Mouse (Mus musculus) intestine, embryonic 15.5 days (tissue): Measurements from ENCODE around the gene Brsk2. TPM values are rescaled to one million over a fixed set of nuclear protein-coding genes. Genes with fewer than 3 reads are reported as not detected.

Experiments
- ATAC-seq: fragments of 200-750 bp; cut with Nextera tagmentation; 2 replicates; pipeline ENCODE4 v1.8.0; 2017; ENCODE audit warnings: moderate TSS enrichment, moderate library complexity
- H3K27ac ChIP-seq: fragments of 300-500 bp; sonication (generic); 2 replicates; pipeline ENCODE4 v1.5.1; 2015; ENCODE audit warnings: mild to moderate bottlenecking, inconsistent platforms
- H3K27me3 ChIP-seq: fragments of 300-500 bp; sonication (generic); replicated peaks from 2 replicates; pipeline ENCODE4 v1.6.1; 2015; ENCODE audit warnings: inconsistent platforms
- H3K36me3 ChIP-seq: fragments of 300-500 bp; sonication (generic); 2 replicates; pipeline ENCODE4 v1.6.1; 2015; ENCODE audit warnings: inconsistent platforms
- H3K4me1 ChIP-seq: fragments of 300-500 bp; sonication (generic); replicated peaks from 2 replicates; pipeline ENCODE4 v1.6.1; 2015; ENCODE audit warnings: inconsistent platforms
- H3K4me2 ChIP-seq: fragments of 300-500 bp; sonication (generic); replicated peaks from 2 replicates; pipeline ENCODE4 v1.6.1; 2015; ENCODE audit warnings: mild to moderate bottlenecking, inconsistent platforms
- H3K4me3 ChIP-seq: fragments of 300-500 bp; sonication (generic); replicated peaks from 2 replicates; pipeline ENCODE4 v1.5.1; 2015; ENCODE audit warnings: inconsistent platforms
- H3K9ac ChIP-seq: fragments of 300-500 bp; sonication (generic); 2 replicates; pipeline ENCODE4 v1.6.1; 2015; ENCODE audit warnings: inconsistent platforms
- H3K9me3 ChIP-seq: fragments of 300-500 bp; sonication (generic); 2 replicates; pipeline ENCODE4 v1.6.1; 2016; ENCODE audit warnings: inconsistent platforms
- WGBS: fragments of 180-500 bp; shearing (Covaris S2); methylation state at CpG from one replicate; pipeline ENCODE4 v1.1.7; 2015; 5-methylcytosine and 5-hydroxymethylcytosine counted together
- polyA plus RNA-seq: library from polyadenylated mRNA; unstranded; fragments of >200 nt; fragmentation: Nextera tagmentation; extraction: Ambion mirVana; gene quantifications from 2 replicates; pipeline ENCODE4 v1.2.1, GENCODE M21; 2015

Brsk2 gene
- polyA plus RNA-seq, 1 experiment from 2014 or later = 1.3 TPM

DNA sequence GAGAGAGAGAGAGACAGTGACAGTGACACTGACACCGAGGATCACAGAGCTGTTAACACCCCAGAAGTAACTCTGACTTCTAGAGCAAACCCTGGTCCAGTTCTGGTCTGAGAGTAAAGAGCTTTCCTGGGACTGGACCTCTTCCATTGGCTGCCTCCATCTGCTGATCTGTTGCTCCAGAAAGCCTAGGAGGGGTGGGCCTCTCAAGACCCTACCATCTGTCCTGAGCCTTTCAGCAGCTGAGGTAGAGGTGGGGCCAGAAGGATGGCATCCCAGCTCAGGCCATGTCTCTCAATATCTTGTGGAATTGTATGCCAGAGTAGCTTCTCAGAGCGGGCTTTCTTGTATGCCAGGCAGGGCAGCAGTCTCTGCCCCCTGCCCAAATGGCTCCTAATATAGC, 8.7 kb downstream of the Brsk2 start:
- Histone ChIP-seq H3K9ac (no peak overlapping the region), H3K27me3 (0 out of 2 replicates have a peak, but pooled peaks cover 8% of the 10 kb centered on the region), H3K4me1 (no peaks in the 10 kb centered on the region), H3K27ac (no peak overlapping the region), H3K4me3 (no peak overlapping the region), H3K4me2 (no peak overlapping the region), H3K9me3 (no peaks in the 10 kb centered on the region), H3K36me3 (no peaks in the 10 kb centered on the region)
- ATAC-seq = no peak
- 84% methylated on average over 2 of the region's 2 CpGs for WGBS

DNA sequence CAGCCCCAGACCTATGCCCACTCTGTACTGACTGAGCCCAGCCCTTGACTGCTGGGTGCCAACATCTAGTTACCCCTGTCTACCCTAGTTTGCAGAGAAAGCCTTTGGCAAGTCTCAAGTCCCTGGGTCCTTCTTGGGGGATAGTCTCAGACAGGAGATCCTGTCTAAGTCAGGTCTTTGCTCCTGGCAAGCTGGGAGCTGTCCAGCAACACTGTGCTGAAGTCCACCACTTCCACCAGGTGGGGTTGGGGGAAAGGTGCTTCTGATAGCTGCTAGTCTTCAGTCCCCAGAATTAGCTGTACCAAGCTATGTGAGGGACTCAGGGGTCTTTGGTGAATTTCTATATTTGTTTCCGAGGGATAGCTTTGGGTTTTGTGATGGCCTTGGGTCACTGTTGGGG, 9.6 kb downstream of the Brsk2 start:
- no peak for ATAC-seq
- WGBS = 71% methylated on average over 1 of the region's 1 CpGs

DNA sequence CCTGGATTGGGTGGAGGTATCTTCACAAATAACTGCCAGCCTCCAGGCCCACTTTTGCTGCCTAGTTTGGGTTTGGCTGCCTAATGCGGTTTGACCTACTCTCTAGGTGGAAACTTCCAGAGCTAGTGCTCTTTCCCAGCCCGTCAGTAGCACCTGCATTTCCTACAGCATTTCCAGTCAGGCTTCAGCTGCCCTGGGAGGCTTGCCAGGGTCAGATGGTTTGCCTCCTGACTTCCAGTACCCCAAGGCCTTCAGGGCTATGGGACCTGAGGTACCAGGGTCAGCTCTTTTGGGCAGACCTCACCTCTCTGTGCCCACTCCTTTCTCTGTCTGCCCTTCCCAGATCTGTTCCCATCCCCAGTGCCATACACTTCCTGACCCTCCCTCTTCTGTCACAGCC, 11.4 kb downstream of the Brsk2 start:
- H3K9ac ChIP-seq = no peak overlapping the region
- H3K27me3 ChIP-seq = no peaks in the 10 kb centered on the region
- WGBS = 88% methylated on average over 2 of the region's 2 CpGs
- no peaks in the 10 kb centered on the region for H3K9me3 ChIP-seq
- no peak overlapping the region for H3K27ac ChIP-seq
- H3K4me1 ChIP-seq = no peaks in the 10 kb centered on the region
- H3K4me3 ChIP-seq = no peak overlapping the region
- no peak overlapping the region for H3K4me2 ChIP-seq
- ATAC-seq = no peak
- no peaks in the 10 kb centered on the region for H3K36me3 ChIP-seq

More for the DNA sequence above, 9.6 kb downstream of the Brsk2 start:
- no peaks in the 10 kb centered on the region for H3K9me3 ChIP-seq
- H3K27me3 ChIP-seq = 0 out of 2 replicates have a peak, but pooled peaks cover 5% of the 10 kb centered on the region
- no peaks in the 10 kb centered on the region for H3K4me1 ChIP-seq
- H3K36me3 ChIP-seq = no peaks in the 10 kb centered on the region
- H3K27ac ChIP-seq = no peak overlapping the region
- H3K9ac ChIP-seq = no peak overlapping the region
- no peak overlapping the region for H3K4me3 ChIP-seq
- H3K4me2 ChIP-seq = no peak overlapping the region

DNA sequence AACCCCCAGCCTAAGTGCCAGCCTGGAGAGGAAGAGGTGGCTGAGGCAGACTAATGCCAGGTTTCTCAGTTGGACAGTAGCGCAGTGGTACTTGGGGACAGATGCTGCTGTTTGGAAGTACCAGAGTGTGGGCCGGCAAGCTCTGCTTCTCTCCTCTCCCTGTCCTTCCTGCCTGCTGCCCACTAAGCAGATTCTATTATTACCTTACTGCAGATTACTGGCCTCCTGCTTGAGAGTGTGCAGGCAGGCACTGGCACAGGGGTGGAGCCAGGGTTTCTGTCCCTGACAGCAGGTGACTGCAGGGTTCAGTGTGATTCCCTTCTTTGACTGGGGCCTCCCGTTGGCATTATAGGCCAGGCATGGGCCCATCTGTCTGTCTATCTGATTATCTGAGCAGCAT, 11.9 kb downstream of the Brsk2 start:
- ATAC-seq = no peak
- Histone ChIP-seq H3K36me3 (no peaks in the 10 kb centered on the region), H3K9me3 (no peaks in the 10 kb centered on the region), H3K4me1 (no peaks in the 10 kb centered on the region), H3K27me3 (no peaks in the 10 kb centered on the region), H3K4me2 (no peak overlapping the region), H3K9ac (no peak overlapping the region), H3K4me3 (no peak overlapping the region), H3K27ac (no peak overlapping the region)
- WGBS = 84% methylated on average over 3 of the region's 3 CpGs

DNA sequence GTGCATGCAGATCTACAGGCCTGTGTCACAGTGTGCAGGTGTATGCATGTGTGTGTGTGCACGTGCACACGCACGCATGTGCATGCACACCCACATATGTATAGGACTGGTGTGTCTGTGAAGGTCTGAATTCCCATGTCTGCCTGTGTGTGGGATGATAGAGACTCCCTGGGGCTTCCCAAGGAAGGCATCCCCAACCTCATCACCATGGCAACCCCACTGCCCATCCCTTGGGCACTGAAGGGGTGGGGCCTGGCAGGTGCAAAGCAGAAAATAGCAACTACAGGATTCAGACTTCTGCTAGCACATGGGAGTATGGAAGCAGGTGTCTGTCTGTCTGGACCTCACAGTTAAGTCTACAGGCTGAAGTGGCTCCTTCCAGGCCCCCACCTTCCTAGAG, 13.0 kb downstream of the Brsk2 start:
- WGBS = 97% methylated on average over 3 of the region's 3 CpGs
- Histone ChIP-seq H3K4me1 (no peaks in the 10 kb centered on the region), H3K9me3 (no peaks in the 10 kb centered on the region), H3K27me3 (no peaks in the 10 kb centered on the region), H3K4me2 (no peak overlapping the region), H3K4me3 (no peak overlapping the region), H3K9ac (no peak overlapping the region), H3K36me3 (no peaks in the 10 kb centered on the region), H3K27ac (no peak overlapping the region)
- ATAC-seq = no peak

DNA sequence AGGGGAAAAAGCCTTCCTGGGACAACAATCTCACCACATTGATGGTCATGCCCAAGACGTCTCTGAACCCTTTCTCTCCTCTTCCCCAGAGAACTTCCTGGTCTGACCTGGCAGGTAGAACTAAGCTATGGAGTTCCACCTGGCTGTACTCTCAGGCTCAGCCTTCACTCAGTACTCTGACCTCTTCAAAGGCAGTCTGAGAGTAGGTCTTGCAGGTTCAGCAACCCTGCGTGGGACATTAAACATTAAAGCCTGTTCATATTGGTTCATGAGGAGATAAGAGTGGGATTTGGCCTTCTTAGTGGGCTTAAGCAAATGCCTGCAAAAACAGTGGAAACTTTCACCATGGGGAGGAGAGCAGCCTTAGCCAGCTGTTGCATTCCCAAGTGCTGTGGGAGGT, 16.7 kb downstream of the Brsk2 start:
- H3K4me1 ChIP-seq = no peaks in the 10 kb centered on the region
- 77% methylated on average over 2 of the region's 2 CpGs for WGBS
- no peaks in the 10 kb centered on the region for H3K9me3 ChIP-seq
- 0 out of 2 replicates have a peak, but pooled peaks cover 4% of the 10 kb centered on the region for H3K27me3 ChIP-seq
- ATAC-seq = peak; percentile 58; the same call in 1 of the 2 replicates
- no peak overlapping the region for H3K27ac ChIP-seq
- no peaks in the 10 kb centered on the region for H3K36me3 ChIP-seq
- no peak overlapping the region for H3K9ac ChIP-seq
- H3K4me2 ChIP-seq = no peak overlapping the region
- H3K4me3 ChIP-seq = no peak overlapping the region

DNA sequence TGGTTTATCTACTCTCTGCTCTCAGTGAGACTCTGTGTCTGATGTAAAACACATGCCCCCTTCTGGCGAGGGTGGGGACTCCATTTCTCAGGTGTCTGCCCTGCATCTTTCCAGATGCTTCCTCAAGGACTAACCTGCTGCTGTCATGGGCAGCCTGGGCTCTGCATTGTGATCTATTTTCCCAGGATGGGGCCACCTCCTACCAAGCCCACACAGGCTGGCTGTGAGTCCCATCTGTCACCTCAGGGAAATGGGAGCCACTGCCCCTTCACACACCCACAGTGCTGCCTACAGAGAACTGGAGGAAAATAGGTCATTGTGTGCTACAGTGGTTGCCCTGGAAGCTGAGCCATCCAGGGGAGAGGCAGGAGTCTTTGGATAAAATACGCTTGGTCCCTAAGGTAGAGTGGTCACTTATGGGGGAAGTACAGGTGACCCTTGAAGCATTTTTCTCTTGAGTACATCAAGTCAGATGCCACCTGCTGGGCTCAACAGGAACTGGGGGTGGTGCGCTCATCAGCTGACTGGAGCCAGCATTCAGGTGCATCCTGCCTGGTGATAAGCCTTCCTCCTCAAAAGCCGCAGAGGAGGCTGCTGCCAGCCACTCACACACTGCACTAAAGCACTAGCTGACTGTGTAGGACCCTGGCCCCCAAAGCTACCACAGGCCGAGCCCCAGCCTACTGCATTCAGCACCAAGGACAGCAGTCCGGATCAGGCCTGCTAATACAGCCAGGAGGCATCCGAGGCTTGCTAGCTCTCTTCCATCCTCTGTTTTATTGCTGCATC, 23.5 kb downstream of the Brsk2 start:
- Histone ChIP-seq H3K4me1 (no peaks in the 10 kb centered on the region), H3K9me3 (no peaks in the 10 kb centered on the region), H3K36me3 (no peaks in the 10 kb centered on the region), H3K27me3 (0 out of 2 replicates have a peak, but pooled peaks cover 4% of the 10 kb centered on the region), H3K27ac (no peak overlapping the region), H3K4me2 (no peak overlapping the region), H3K9ac (no peak overlapping the region), H3K4me3 (no peak overlapping the region)
- peak; percentile 47; the same call in 1 of the 2 replicates for ATAC-seq
- WGBS = 26% methylated on average over 7 of the region's 7 CpGs

DNA sequence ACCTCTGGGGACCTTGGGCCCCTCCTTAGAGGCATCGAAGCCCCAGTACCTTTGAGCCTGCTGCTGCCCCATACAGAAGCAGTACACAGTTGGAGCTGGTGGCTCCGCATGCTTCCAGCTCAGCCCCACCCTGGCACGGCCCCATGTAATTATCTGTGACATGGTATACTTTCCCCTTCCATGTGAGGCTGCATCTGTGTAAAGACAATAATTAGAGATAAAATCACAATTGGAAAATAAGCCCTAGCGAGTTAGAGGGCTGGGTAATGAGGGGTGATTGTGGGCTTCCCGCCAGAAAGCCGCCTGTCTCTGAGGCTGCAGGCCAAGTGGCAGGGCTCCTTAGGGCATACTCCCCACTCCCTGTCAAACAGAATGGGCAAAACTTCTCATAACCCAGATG, 28.5 kb downstream of the Brsk2 start:
- no peaks in the 10 kb centered on the region for H3K36me3 ChIP-seq
- no peaks in the 10 kb centered on the region for H3K27me3 ChIP-seq
- no peak overlapping the region for H3K4me2 ChIP-seq
- H3K27ac ChIP-seq = no peak overlapping the region
- no peak overlapping the region for H3K9ac ChIP-seq
- no peak for ATAC-seq
- H3K4me1 ChIP-seq = no peaks in the 10 kb centered on the region
- WGBS = 78% methylated on average over 6 of the region's 6 CpGs
- H3K4me3 ChIP-seq = no peak overlapping the region
- H3K9me3 ChIP-seq = no peaks in the 10 kb centered on the region

DNA sequence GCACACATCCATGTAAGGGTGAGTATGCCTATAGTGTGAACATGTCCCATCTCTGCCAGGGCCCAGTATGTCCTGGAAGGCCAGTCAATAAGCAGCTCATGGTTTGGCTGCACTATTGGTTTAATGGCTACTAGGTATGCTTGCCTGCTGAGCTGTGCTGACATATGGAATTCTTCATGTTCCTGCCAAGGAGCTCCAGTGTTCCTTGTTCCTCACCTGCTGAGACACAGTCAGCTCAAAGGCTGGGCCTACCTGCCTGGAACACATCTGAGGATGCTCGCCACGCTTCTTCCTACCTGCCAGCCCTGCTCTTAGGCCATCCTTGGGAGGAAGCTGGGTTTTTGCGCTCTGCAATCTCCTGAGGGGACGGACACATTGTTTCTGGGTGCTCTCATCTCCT, 29.7 kb downstream of the Brsk2 start:
- ATAC-seq = no peak
- H3K9ac ChIP-seq = no peak overlapping the region
- no peaks in the 10 kb centered on the region for H3K9me3 ChIP-seq
- H3K27me3 ChIP-seq = no peaks in the 10 kb centered on the region
- H3K27ac ChIP-seq = no peak overlapping the region
- H3K4me2 ChIP-seq = no peak overlapping the region
- WGBS = 90% methylated on average over 4 of the region's 4 CpGs
- H3K4me1 ChIP-seq = no peaks in the 10 kb centered on the region
- H3K4me3 ChIP-seq = no peak overlapping the region
- H3K36me3 ChIP-seq = no peaks in the 10 kb centered on the region

DNA sequence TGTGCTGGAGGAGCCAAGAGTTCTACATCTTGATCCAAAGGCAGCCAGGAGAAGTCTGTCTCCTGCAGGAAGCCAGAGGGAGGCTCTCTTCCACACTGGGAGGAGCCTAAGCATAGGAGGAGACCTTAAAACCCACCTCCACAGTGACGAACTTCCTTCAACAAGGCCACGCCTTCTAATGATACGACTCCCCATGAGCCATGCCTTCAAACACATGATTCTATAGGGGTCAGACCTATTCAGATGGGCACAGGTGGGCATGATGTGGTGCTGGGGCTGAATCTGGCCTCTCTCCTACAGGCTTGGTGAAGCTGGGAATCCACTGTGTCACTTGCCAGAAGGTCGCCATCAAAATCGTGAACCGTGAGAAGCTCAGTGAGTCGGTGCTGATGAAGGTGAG, 31.7 kb downstream of the Brsk2 start:
- H3K4me1 ChIP-seq = no peaks in the 10 kb centered on the region
- H3K27me3 ChIP-seq = no peaks in the 10 kb centered on the region
- no peak overlapping the region for H3K27ac ChIP-seq
- no peaks in the 10 kb centered on the region for H3K36me3 ChIP-seq
- no peak overlapping the region for H3K4me2 ChIP-seq
- ATAC-seq = no peak
- WGBS = 86% methylated on average over 7 of the region's 7 CpGs
- no peak overlapping the region for H3K9ac ChIP-seq
- no peak overlapping the region for H3K4me3 ChIP-seq
- no peaks in the 10 kb centered on the region for H3K9me3 ChIP-seq

DNA sequence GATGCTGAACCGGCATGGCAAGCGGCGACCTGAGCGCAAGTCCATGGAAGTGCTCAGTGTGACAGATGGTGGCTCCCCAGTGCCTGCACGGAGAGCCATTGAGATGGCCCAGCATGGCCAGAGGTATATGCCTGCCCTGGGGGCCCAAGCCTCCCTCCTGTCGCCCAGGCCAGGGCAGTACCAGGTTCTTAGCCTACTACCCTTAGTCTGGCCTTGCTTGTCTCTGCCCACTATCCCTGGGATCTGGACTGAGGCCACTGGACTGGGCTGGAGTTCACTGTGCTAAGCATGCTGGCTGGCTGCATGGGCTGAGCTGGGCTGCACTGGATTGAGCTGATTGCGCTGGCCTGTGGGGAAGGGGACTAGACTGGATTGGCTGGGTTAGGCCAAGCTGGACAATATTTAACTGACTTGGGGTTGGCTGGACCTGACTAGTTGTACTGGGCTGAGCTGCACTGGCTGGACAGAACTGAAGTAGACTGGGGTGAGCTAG, 38.8 kb downstream of the Brsk2 start:
- Histone ChIP-seq H3K4me1 (no peaks in the 10 kb centered on the region), H3K9ac (no peak overlapping the region), H3K9me3 (no peaks in the 10 kb centered on the region), H3K36me3 (no peaks in the 10 kb centered on the region), H3K27me3 (no peaks in the 10 kb centered on the region), H3K27ac (no peak overlapping the region), H3K4me3 (no peak overlapping the region), H3K4me2 (no peak overlapping the region)
- WGBS = 74% methylated on average over 7 of the region's 7 CpGs
- peak; percentile 23; the same call in 1 of the 2 replicates for ATAC-seq

DNA sequence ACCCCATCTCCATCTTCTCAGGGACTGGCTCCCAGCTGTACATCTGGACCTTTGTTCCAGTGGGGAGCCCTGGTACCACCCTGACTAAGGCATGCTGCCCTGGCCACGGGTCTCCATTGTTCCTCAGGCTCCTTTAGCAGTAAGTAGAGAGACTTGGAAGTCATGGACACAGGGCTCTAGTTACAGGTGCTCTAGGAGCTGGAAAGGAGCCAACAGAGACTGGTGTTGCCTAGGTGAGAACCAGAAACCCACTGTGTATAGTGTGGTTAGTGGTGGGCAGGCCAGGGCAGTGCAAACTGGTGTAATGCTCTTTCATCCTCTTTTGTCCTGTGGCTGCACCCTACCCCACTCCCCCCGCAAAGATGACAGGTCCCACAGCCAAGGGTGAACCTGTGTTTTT, 41.6 kb downstream of the Brsk2 start:
- ATAC-seq = no peak
- no peak overlapping the region for H3K4me2 ChIP-seq
- WGBS = 80% methylated on average over 2 of the region's 2 CpGs
- no peak overlapping the region for H3K9ac ChIP-seq
- no peaks in the 10 kb centered on the region for H3K36me3 ChIP-seq
- H3K27me3 ChIP-seq = no peaks in the 10 kb centered on the region
- H3K4me3 ChIP-seq = no peak overlapping the region
- no peaks in the 10 kb centered on the region for H3K4me1 ChIP-seq
- H3K9me3 ChIP-seq = no peaks in the 10 kb centered on the region
- H3K27ac ChIP-seq = no peak overlapping the region

DNA sequence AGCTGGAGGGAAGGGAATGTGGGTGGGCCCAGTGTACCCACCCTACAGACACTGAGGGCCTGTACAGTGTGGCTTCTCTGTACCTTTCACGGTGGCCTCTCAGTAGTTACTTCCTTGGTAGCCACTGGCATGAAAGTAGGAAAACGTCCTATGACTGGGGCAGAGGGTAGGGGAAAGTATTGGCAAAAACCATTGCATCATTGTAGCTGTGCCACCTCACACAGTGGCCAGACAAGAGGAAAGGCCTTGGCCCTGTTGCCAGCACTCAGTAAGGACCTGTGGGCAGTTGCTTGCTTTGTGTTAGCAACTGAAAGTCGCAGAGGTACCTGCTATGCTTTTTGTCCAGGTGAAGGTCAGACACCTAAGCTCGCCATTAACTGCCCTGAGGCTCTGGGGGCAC, 44.6 kb downstream of the Brsk2 start:
- Histone ChIP-seq H3K9ac (no peak overlapping the region), H3K4me1 (no peaks in the 10 kb centered on the region), H3K27me3 (no peaks in the 10 kb centered on the region), H3K4me3 (no peak overlapping the region), H3K9me3 (no peaks in the 10 kb centered on the region), H3K36me3 (no peaks in the 10 kb centered on the region), H3K27ac (no peak overlapping the region), H3K4me2 (no peak overlapping the region)
- 82% methylated on average over 4 of the region's 4 CpGs for WGBS
- no peak for ATAC-seq
